Mouse (Mus musculus) G1E (cell line): Measurements from ENCODE around the gene Galnt3. TPM values are rescaled to one million over a fixed set of nuclear protein-coding genes. Genes with fewer than 3 reads are reported as not detected.

Experiments
- ATAC-seq: 2 replicates; pipeline ENCODE4 v1.8.0; 2016; ENCODE audit warnings: mild to moderate bottlenecking; ENCODE audit not compliant: insufficient number of reproducible peaks, poor library complexity, low FRiP score, severe bottlenecking; ENCODE audit errors: extremely low read depth
- DNase-seq: peaks from one replicate; pipeline ENCODE4 v3.0.0; 2012; ENCODE audit warnings: low spot score
- H3K27me3 ChIP-seq: 2 replicates; pipeline ENCODE4 v1.6.1; 2012; ENCODE audit warnings: mild to moderate bottlenecking, low read length, inconsistent platforms; ENCODE audit not compliant: insufficient read depth
- H3K36me3 ChIP-seq: replicated peaks from 2 replicates; pipeline ENCODE3; 2012; ENCODE audit warnings: mild to moderate bottlenecking, inconsistent platforms
- H3K4me1 ChIP-seq: 2 replicates; pipeline ENCODE4 v1.6.1; 2012; ENCODE audit warnings: low read depth, low read length, inconsistent platforms, mixed read lengths; ENCODE audit not compliant: insufficient read depth
- H3K4me3 ChIP-seq: 2 replicates; pipeline ENCODE4 v1.5.1; 2012; ENCODE audit warnings: low read depth, mild to moderate bottlenecking, inconsistent platforms, low read length, moderate library complexity, mixed read lengths
- H3K9me3 ChIP-seq: replicated peaks from 2 replicates; pipeline ENCODE4 v1.6.1; 2012; ENCODE audit warnings: inconsistent platforms
- CTCF ChIP-seq: IDR thresholded peaks from 2 replicates; pipeline ENCODE4 v1.5.1; 2012; ENCODE audit warnings: low read depth, low read length, inconsistent platforms, mixed read lengths
- GATA1 ChIP-seq: IDR thresholded peaks from 2 replicates; pipeline ENCODE4 v1.6.1; 2012; ENCODE audit warnings: borderline replicate concordance, low read length, inconsistent platforms, mixed read lengths
- GATA2 ChIP-seq: IDR thresholded peaks from 2 replicates; pipeline ENCODE4 v1.6.1; 2012; ENCODE audit warnings: low read depth, low read length, inconsistent platforms, borderline replicate concordance
- POLR2AphosphoS5 ChIP-seq: IDR thresholded peaks from 2 replicates; pipeline ENCODE4 v1.6.1; 2012; ENCODE audit warnings: low read depth, low read length, inconsistent platforms; ENCODE audit not compliant: insufficient replicate concordance
- TAL1 ChIP-seq: conservative IDR thresholded peaks from 2 replicates; pipeline ENCODE4 v1.6.1; 2012; ENCODE audit warnings: low read depth, low read length, inconsistent platforms, mixed read lengths
- polyA plus RNA-seq: library from polyadenylated mRNA; stranded (reverse); fragments of >175 nt; gene quantifications from 2 replicates; pipeline ENCODE4 v1.2.3, GENCODE M21; 2012
- total RNA-seq, 2 experiments: library from RNA; stranded (forward) in 1 of 2; stranded (reverse) in 1 of 2; fragments of 200-1000 nt in 1 of 2; fragments of >200 nt in 1 of 2; fragmentation: Nextera tagmentation in 1 of 2; gene quantifications; 2 replicates each; pipeline ENCODE4 v1.2.3; 2014 to 2017

Gene Galnt3
- total and polyA plus RNA-seq, 3 experiments = not detected

GRCm38 (mm10) chr2:66043441-66044404 is 81.1 kb downstream of the Galnt3 start:
- Histone ChIP-seq H3K36me3 (no peaks in the 10 kb centered on the region), H3K27me3 (no peaks in the 10 kb centered on the region), H3K4me3 (no peak overlapping the region), H3K9me3 (peaks cover 53% of the 10 kb centered on the region), H3K4me1 (no peaks in the 10 kb centered on the region)
- DNase-seq (no peak), ATAC-seq (no peak)
- TF ChIP-seq POLR2AphosphoS5 (no peak), GATA1 (no peak), TAL1 (no peak), CTCF (no peak), GATA2 (no peak)

- DNase-seq (no peak), ATAC-seq (no peak)
These were observed 82.8 kb downstream of the Galnt3 start for GRCm38 (mm10) chr2:66041917-66042419.

GRCm38 (mm10) chr2:66041203-66041916 is 83.4 kb downstream of the Galnt3 start:
- Histone ChIP-seq H3K36me3 (no peaks in the 10 kb centered on the region), H3K9me3 (peaks cover 44% of the 10 kb centered on the region), H3K4me3 (no peak overlapping the region), H3K4me1 (no peaks in the 10 kb centered on the region), H3K27me3 (no peaks in the 10 kb centered on the region)
- TF ChIP-seq CTCF = no peak
- ATAC-seq (no peak), DNase-seq (no peak)

More at GRCm38 (mm10) chr2:66041917-66042419, 82.8 kb downstream of the Galnt3 start:
- Histone ChIP-seq H3K9me3 (peaks cover 49% of the 10 kb centered on the region), H3K4me3 (no peak overlapping the region), H3K36me3 (no peaks in the 10 kb centered on the region), H3K27me3 (no peaks in the 10 kb centered on the region), H3K4me1 (no peaks in the 10 kb centered on the region)
- TF ChIP-seq CTCF = no peak
- no peak for TF ChIP-seq GATA2
- TF ChIP-seq TAL1 = no peak

GRCm38 (mm10) chr2:66040611-66041010 is 84.2 kb downstream of the Galnt3 start:
- no peak for DNase-seq
- no peaks in the 10 kb centered on the region for H3K4me1 ChIP-seq
- no peaks in the 10 kb centered on the region for H3K27me3 ChIP-seq
- ATAC-seq = no peak
- H3K9me3 ChIP-seq = peaks cover 50% of the 10 kb centered on the region
- no peak overlapping the region for H3K4me3 ChIP-seq
- H3K36me3 ChIP-seq = no peaks in the 10 kb centered on the region
- TF ChIP-seq GATA1 (no peak), GATA2 (no peak), CTCF (no peak), POLR2AphosphoS5 (no peak)

GRCm38 (mm10) chr2:66034907-66035679 is 89.7 kb downstream of the Galnt3 start:
- TF ChIP-seq POLR2AphosphoS5 = no peak
- TF ChIP-seq TAL1 = no peak
- TF ChIP-seq GATA1 = no peak
- no peak for TF ChIP-seq GATA2
- TF ChIP-seq CTCF = no peak
- Histone ChIP-seq H3K27me3 (no peaks in the 10 kb centered on the region), H3K4me1 (no peaks in the 10 kb centered on the region), H3K4me3 (no peak overlapping the region), H3K36me3 (no peaks in the 10 kb centered on the region), H3K9me3 (peaks cover 36% of the 10 kb centered on the region)
- DNase-seq = no peak
- no peak for ATAC-seq

Other genes with a start within 250 kb of the Galnt3 start
- not detected in 2 replicates for gene Ttc21b, start 131.6 kb upstream of the Galnt3 start, total RNA-seq (2014; fragmentation: Nextera tagmentation)
- 0.05 and 0.06 TPM in 2 replicates for gene Ttc21b, start 131.6 kb upstream of the Galnt3 start, total RNA-seq (2017)
- gene Ttc21b, start 131.6 kb upstream of the Galnt3 start, polyA plus RNA-seq = not detected in 2 replicates